Mouse (Mus musculus): Measurements from ENCODE around the gene Cdh24.

DNA sequence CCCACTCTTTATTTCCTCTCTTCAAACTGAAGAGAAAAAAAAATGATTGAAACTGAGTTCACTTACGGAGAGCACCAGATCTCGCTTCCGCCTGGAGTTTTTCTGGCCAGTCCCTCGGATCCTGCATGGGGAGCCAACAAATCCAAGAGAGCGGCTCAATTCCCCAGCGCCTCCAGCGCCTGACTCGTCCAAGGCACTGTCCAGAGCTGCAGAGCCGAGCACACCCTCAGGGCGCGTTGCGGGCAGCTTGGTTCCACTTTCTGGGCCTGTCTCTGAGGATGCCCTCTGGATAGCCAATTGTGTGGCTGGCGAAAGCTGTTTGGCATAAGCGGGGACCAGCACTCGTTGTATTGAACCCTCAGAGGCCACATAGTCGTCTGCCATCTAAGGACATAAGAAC is 50.1 kb downstream of the Cdh24 start:
- TF ChIP-seq CTCF (IDR thresholded peaks at IDR 0.05; ENCODE audit: low read depth) (no peak), EP300 (IDR thresholded peaks at IDR 0.05; ENCODE audit: low read depth) (no peak)
